Mouse (Mus musculus) liver, adult (tissue): ENCODE data around the gene Rdh7.
A peak's percentile ranks its signal among the peaks of the same experiment; 100 is the strongest.

Experiments used
- GATA4 ChIP-seq: IDR thresholded peaks from 2 replicates; pipeline ENCODE4 v1.6.1; 2014; ENCODE audit warnings: mild to moderate bottlenecking, low read length; ENCODE audit not compliant: insufficient replicate concordance

Rdh7 gene

GRCm38 (mm10) chr10:127849628-127850027 is 39.0 kb downstream of the Rdh7 start, which contains the start of gene Rdh19:
Gene Rdh19 (plus strand): TSS chr10:127849928.
- no peak for TF ChIP-seq GATA4

GRCm38 (mm10) chr10:127848089-127848488 is 40.5 kb downstream of the Rdh7 start:
- no peak for TF ChIP-seq GATA4

- no peak for TF ChIP-seq GATA4
Observed at GRCm38 (mm10) chr10:127840776-127841175, 47.8 kb downstream of the Rdh7 start.

- no peak for TF ChIP-seq GATA4
Observed at GRCm38 (mm10) chr10:127838539-127838938, 50.1 kb downstream of the Rdh7 start.

- peak; percentile 35; the same call in 1 of the 2 replicates for TF ChIP-seq GATA4
Observed at GRCm38 (mm10) chr10:127837793-127838192, 50.8 kb downstream of the Rdh7 start.

GRCm38 (mm10) chr10:127835292-127835691 is 53.3 kb downstream of the Rdh7 start:
- no peak for TF ChIP-seq GATA4
